Mouse (Mus musculus) intestine, embryonic 16.5 days (tissue): ENCODE measurements around the gene Slc26a10. TPM values are rescaled to one million over a fixed set of nuclear protein-coding genes. Genes with fewer than 3 reads are reported as not detected.
"Not testable (repeated sequence)": the region's sequence is repeated elsewhere in the genome, so short reads cannot be mapped to it uniquely, and the experiment has no call there.

ENCODE experiments used
- ATAC-seq: fragments of 200-750 bp; cut with Nextera tagmentation; 2 replicates; pipeline ENCODE4 v1.8.0; 2017; ENCODE audit warnings: moderate TSS enrichment, moderate library complexity
- H3K27ac ChIP-seq: fragments of 300-500 bp; sonication (generic); 2 replicates; pipeline ENCODE4 v1.5.1; 2014; ENCODE audit warnings: mild to moderate bottlenecking, low read length
- H3K27me3 ChIP-seq: fragments of 300-500 bp; sonication (generic); replicated peaks from 2 replicates; pipeline ENCODE4 v1.6.1; 2014; ENCODE audit warnings: low read length, control low read depth, mixed read lengths; ENCODE audit not compliant: control insufficient read depth, insufficient read depth
- H3K36me3 ChIP-seq: fragments of 300-500 bp; sonication (generic); 2 replicates; pipeline ENCODE4 v1.6.1; 2014; ENCODE audit warnings: low read length, control low read depth; ENCODE audit not compliant: control insufficient read depth, insufficient read depth
- H3K4me1 ChIP-seq: fragments of 300-500 bp; sonication (generic); 2 replicates; pipeline ENCODE4 v1.6.1; 2014; ENCODE audit warnings: low read length, control low read depth, mixed read lengths; ENCODE audit not compliant: control insufficient read depth, insufficient read depth
- H3K4me2 ChIP-seq: fragments of 300-500 bp; sonication (generic); 2 replicates; pipeline ENCODE4 v1.6.1; 2014; ENCODE audit warnings: low read depth, low read length, control low read depth
- H3K4me3 ChIP-seq: fragments of 300-500 bp; sonication (generic); 2 replicates; pipeline ENCODE4 v1.5.1; 2014; ENCODE audit warnings: mild to moderate bottlenecking, low read length
- H3K9ac ChIP-seq: fragments of 300-500 bp; sonication (generic); 2 replicates; pipeline ENCODE4 v1.6.1; 2014; ENCODE audit warnings: low read depth, low read length
- H3K9me3 ChIP-seq: fragments of 300-500 bp; sonication (generic); 2 replicates; pipeline ENCODE4 v1.6.1; 2016; ENCODE audit warnings: low read length, control low read depth; ENCODE audit not compliant: control insufficient read depth
- WGBS: fragments of 180-500 bp; shearing (Covaris S2); extraction: QIAGEN DNeasy Blood & Tissue Kit; methylation state at CpG from one replicate; pipeline ENCODE4 v1.1.7; 2014; 5-methylcytosine and 5-hydroxymethylcytosine counted together
- polyA plus RNA-seq: library from polyadenylated mRNA; unstranded; fragments of >200 nt; fragmentation: Nextera tagmentation; extraction: Ambion mirVana; gene quantifications from 2 replicates; pipeline ENCODE4 v1.2.1, GENCODE M21; 2015

Slc26a10 gene
- polyA plus RNA-seq, 1 experiment from 2014 or later: 1.1 TPM

DNA sequence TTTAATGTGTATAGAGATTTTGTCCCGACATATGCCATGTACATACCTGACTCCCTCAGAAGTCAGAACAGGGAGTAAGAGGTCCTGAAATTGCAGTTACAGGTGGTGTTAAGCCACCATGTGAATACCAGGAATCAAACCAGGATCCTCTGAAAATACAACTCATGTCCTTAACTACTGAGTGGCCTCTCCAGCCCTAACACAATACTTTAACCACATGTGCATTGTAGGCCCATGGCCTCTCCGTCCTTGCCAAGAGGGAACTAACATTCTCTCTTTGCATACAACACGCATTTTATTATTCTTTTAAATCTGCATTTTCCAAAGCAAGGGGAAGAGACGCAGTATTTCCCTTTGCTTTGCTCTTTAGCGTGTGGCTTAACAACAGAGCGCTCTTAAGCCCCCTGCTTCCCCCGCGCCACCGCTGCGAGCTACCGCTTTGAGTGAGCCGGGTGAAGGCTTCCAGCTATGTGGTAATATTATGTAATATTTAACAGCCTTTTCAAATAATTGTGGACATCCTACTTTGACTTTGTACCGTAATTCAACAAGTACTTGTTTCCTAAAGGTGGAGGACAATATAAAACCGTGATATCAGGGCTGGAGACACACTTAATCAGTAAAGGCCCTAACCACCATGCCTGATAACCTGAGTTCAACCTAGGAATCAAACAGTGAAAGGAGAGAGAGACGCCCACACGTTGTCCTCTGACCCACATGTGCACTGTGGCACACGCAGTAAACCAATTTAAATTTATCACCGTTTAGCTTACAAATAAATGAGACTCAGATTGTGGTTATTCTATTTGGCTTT lies 41.9 kb downstream of the Slc26a10 start:
- no peaks in the 10 kb centered on the region; the same call in 1 of the 2 replicates for H3K9me3 ChIP-seq
- no peaks in the 10 kb centered on the region for H3K36me3 ChIP-seq
- no peaks in the 10 kb centered on the region for H3K27me3 ChIP-seq
- H3K4me2 ChIP-seq: no peak overlapping the region
- peak overlapping the region; percentile 53 for H3K27ac ChIP-seq
- peaks cover 16% of the 10 kb centered on the region for H3K4me1 ChIP-seq
- no peak overlapping the region for H3K4me3 ChIP-seq
- no peak overlapping the region for H3K9ac ChIP-seq
- ATAC-seq: peak; percentile 88
- WGBS: 60% methylated on average over 18 of the region's 18 CpGs

DNA sequence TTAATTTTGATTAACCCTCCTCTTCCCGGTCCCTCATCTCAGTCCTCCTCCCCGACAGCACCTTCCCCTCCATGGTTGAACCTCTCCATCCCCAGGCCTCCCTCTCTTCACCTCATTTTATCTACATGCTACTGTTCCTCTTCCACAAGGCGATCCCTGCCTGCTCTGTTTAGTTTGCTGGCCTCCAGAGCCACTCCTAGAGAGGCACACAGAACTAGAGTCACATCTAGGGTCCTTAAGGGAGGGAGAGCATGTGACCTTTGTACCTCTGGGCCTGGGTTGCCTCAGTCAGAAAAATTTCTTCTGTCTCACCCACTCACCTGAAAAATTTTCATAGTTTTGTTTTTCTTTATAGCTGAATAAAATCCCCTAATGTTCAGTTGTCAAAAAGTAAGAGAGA lies 42.5 kb downstream of the Slc26a10 start:
- H3K4me2 ChIP-seq: no peak overlapping the region
- no peak overlapping the region for H3K4me3 ChIP-seq
- peak overlapping the region; percentile 69 for H3K27ac ChIP-seq

DNA sequence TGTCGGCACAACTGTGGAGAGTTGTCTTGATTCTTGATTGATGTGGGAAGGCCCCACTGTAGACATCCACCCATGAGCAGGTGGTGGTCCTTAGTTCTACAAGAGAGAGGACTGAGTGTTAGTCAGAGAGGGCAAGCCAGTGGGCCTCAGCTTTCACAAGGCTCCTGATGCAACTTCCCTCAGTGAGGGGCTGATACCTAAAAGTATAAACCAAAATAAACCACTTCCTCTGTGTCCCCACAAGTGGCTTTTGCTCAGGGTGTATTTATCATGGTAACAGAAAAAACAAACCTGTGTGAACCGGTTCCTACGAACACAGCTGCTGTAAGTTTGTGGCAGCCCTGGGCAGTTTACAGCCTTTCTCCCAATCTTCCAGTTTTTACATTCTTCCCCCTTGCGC lies 43.9 kb downstream of the Slc26a10 start:
- WGBS: 58% methylated on average over 4 of the region's 4 CpGs
- Histone ChIP-seq H3K27me3 (no peaks in the 10 kb centered on the region), H3K4me3 (no peak overlapping the region), H3K36me3 (no peaks in the 10 kb centered on the region), H3K9me3 (no peaks in the 10 kb centered on the region; the same call in 1 of the 2 replicates), H3K4me1 (peaks cover 19% of the 10 kb centered on the region), H3K9ac (peak overlapping the region; percentile 30; the same call in 1 of the 2 replicates), H3K4me2 (no peak overlapping the region), H3K27ac (peak overlapping the region; percentile 69; the same call in 1 of the 2 replicates)
- no peak for ATAC-seq

More for the DNA sequence above, 42.5 kb downstream of the Slc26a10 start:
- peak; percentile 55 for ATAC-seq
- Histone ChIP-seq H3K27me3 (no peaks in the 10 kb centered on the region), H3K36me3 (no peaks in the 10 kb centered on the region), H3K9ac (no peak overlapping the region), H3K9me3 (no peaks in the 10 kb centered on the region; the same call in 1 of the 2 replicates), H3K4me1 (peaks cover 19% of the 10 kb centered on the region)
- 52% methylated on average over 3 of the region's 3 CpGs for WGBS

DNA sequence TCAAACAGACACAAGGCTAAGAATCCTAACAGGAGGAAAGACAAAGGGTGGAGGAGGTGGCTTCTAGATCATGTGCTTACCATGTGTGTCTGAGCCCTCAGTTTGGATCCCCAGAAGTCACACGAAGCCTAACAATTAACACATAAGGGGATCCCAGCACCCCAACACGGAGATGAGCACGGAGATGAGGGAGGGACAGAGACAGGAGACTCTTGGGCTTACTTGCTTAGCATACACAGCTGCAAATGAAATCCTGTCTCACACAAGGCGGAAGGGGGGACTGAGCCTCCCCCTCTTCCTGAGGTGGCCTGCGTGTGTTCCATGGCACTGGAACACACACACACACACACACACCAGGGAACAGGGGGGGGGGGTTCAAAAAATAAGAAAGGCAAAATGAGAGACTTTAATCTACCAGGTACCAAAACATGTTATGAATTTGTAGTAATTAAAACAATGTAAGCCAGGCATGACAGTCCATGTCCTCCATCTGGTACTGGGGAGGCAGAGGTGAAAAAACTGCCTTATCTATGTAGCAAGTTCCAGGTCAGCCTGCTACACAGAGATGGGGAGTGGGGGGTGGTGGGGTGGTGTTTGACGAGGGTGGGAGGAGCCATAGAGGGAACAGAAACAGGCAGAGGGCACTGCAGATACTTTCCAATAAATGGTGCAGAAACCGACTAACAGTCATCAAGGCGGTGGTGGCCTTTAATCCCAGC lies 45.2 kb downstream of the Slc26a10 start:
- Histone ChIP-seq H3K27me3 (no peaks in the 10 kb centered on the region), H3K27ac (peak overlapping the region; percentile 69), H3K9me3 (no peaks in the 10 kb centered on the region; the same call in 1 of the 2 replicates), H3K4me3 (no peak overlapping the region), H3K4me2 (no peak overlapping the region), H3K9ac (no peak overlapping the region), H3K36me3 (no peaks in the 10 kb centered on the region), H3K4me1 (peaks cover 19% of the 10 kb centered on the region)
- 44% methylated on average over 8 of the region's 8 CpGs for WGBS
- peak; percentile 16 for ATAC-seq

DNA sequence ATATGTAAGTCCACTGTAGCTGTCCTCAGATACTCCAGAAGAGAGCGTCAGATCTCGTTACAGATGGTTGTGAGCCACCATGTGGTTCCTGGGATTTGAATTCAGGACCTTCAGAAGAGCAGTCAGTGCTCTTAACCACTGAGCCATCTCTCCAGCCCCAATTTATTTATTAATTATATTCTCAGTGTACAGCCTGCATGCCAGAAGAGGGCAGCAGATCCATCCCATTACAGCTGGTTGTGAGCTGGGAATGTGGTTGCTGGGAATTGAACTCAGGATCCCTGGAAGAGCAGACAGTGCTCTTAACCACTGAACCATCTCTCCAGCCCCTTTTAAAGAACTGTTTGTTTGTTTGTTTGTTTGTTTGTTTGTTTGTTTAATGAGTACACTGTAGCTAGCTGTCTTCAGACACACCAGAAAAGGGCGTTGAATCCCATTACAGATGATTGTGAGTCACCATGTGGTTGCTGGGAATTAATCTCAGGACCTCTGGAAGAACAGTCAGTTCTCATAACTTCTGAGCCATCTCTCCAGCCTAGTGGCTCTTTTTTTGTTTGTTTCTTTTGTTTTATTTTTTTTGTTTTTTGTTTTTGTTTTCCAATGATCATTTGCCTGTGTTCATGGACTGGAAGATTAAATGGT lies 45.9 kb downstream of the Slc26a10 start:
- not testable (repeated sequence) for H3K9ac ChIP-seq, H3K9me3 ChIP-seq, ATAC-seq, H3K4me3 ChIP-seq, H3K4me2 ChIP-seq, H3K36me3 ChIP-seq, H3K27ac ChIP-seq, H3K27me3 ChIP-seq
- WGBS: 68% methylated on average over 3 of the region's 3 CpGs
- peaks cover 19% of the 10 kb centered on the region for H3K4me1 ChIP-seq

DNA sequence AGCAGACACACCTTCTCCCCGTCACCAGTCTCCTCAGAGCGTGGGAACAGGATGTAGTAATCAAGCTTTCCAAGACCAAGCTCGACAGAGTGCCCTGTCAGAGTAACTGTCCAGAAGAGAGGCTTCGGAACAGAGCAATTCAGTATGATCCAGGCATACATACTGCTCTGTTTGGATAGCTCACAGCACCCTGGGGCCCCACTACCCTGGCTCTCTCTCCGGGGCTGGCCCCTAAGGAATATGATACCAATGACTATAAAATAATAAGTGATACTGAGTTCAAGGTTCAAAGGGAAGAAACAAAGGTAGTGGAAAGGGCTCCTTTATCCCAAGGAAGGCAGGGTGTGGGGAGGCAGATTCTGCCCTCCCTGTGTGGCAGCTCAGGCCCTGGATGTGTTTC lies 48.0 kb downstream of the Slc26a10 start:
- Histone ChIP-seq H3K36me3 (no peaks in the 10 kb centered on the region), H3K27ac (peak overlapping the region; percentile 78), H3K27me3 (no peaks in the 10 kb centered on the region), H3K4me1 (peaks cover 17% of the 10 kb centered on the region), H3K9me3 (no peaks in the 10 kb centered on the region), H3K4me2 (no peak overlapping the region), H3K9ac (no peak overlapping the region), H3K4me3 (no peak overlapping the region)
- peak; percentile 91 for ATAC-seq
- 41% methylated on average over 5 of the region's 5 CpGs for WGBS

DNA sequence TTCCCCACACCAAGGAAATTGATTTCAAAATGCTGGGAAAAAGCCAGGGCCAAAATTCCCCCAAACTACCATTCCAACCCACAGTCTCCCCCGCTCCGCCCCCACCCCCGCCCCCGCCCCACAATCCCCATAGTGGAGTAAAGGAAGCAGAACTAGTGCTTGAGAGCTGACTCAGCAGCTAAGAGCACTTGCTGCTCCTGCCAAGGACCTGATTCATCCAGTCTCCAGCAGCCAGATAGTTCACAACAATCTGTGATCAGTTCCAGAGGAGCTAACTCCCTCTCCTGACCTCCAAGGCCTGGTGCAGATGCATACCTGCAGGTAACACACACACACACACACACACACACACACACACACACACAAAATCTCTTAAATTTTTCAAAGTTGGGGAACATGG lies 51.0 kb downstream of the Slc26a10 start:
- no peaks in the 10 kb centered on the region for H3K27me3 ChIP-seq
- no peak overlapping the region for H3K27ac ChIP-seq
- no peak overlapping the region for H3K4me3 ChIP-seq
- peaks cover 3% of the 10 kb centered on the region; the same call in 1 of the 2 replicates for H3K4me1 ChIP-seq
- H3K9ac ChIP-seq: no peak overlapping the region
- no peaks in the 10 kb centered on the region for H3K9me3 ChIP-seq
- 67% methylated on average over 4 of the region's 4 CpGs for WGBS
- H3K4me2 ChIP-seq: no peak overlapping the region
- no peaks in the 10 kb centered on the region for H3K36me3 ChIP-seq
- no peak for ATAC-seq

DNA sequence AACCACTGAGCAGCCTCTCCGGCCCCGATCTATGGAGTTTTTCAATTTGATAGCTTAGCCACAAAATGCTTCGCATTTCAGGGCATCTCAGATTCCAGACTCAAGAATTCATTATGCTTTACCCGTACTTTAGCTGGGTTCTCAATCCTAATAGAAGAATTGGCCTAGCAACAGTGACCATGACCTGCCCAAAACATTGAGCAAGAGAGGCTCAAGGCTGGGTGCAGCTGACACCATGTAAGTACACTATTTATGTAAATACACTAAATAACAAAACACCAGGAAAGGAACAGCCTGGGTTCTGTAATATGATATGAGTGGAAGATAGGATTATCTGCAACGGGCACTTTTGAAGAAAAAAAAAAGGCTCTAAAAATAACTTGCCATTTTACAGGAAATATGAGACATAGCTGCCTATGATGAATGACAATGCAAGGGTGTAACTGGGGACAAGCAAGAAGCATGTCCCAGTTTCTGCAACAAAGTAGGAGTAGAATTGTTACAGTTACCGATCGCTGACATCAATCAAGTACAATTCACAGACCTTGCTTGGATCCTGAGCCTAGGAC lies 52.6 kb downstream of the Slc26a10 start:
- Histone ChIP-seq H3K27me3 (no peaks in the 10 kb centered on the region), H3K4me3 (no peak overlapping the region), H3K9ac (no peak overlapping the region), H3K9me3 (no peaks in the 10 kb centered on the region), H3K4me1 (peaks cover 6% of the 10 kb centered on the region; the same call in 1 of the 2 replicates), H3K36me3 (no peaks in the 10 kb centered on the region), H3K27ac (no peak overlapping the region), H3K4me2 (no peak overlapping the region)
- ATAC-seq: no peak
- 75% methylated on average over 7 of the region's 7 CpGs for WGBS

DNA sequence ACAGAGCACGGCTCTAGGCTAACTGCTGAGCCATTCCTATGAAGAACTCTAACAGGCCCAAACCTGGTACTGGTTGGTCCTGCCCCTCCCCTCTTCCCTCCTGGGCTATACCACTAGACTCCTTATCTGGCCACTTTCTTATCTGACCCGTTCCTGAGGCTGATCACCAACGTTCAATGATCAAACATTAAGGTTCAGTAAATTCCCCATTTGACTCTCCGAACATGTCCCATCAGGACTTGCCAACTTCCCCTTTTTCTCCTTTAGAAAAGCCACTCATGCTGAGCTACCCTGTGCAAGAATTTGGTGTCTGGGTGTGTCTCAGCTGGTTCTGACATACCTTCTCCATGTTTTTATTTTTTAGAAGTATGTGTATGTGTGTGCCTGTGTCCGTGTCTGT lies 53.9 kb downstream of the Slc26a10 start:
- Histone ChIP-seq H3K27me3 (no peaks in the 10 kb centered on the region), H3K9ac (no peak overlapping the region), H3K36me3 (no peaks in the 10 kb centered on the region), H3K9me3 (no peaks in the 10 kb centered on the region), H3K27ac (no peak overlapping the region), H3K4me1 (peaks cover 9% of the 10 kb centered on the region; the same call in 1 of the 2 replicates), H3K4me3 (no peak overlapping the region), H3K4me2 (no peak overlapping the region)
- 69% methylated on average over 5 of the region's 5 CpGs for WGBS
- no peak for ATAC-seq
